Mouse (Mus musculus) forebrain, embryonic 11.5 days (tissue): ENCODE results near the gene Ncaph. TPM values are rescaled to one million over a fixed set of nuclear protein-coding genes. Genes with fewer than 3 reads are reported as not detected.
"Not testable (repeated sequence)": the region's sequence is repeated elsewhere in the genome, so short reads cannot be mapped to it uniquely, and the experiment has no call there.

Experiments
- ATAC-seq: fragments of 200-750 bp; cut with Nextera tagmentation; replicated peaks from 2 replicates; pipeline ENCODE4 v1.8.0; 2017; ENCODE audit warnings: moderate TSS enrichment; ENCODE audit not compliant: low FRiP score
- DNase-seq: peaks from one replicate; pipeline ENCODE4 v3.0.0-alpha.2; 2017; ENCODE audit warnings: low spot score
- H3K27ac ChIP-seq: fragments of 300-500 bp; sonication (generic); 2 replicates; pipeline ENCODE4 v1.5.1; 2014; ENCODE audit warnings: low read depth, low read length
- H3K27me3 ChIP-seq: fragments of 300-500 bp; sonication (generic); 2 replicates; pipeline ENCODE4 v1.6.1; 2014; ENCODE audit warnings: mild to moderate bottlenecking, low read length, mixed read lengths; ENCODE audit not compliant: control insufficient read depth, insufficient read depth
- H3K36me3 ChIP-seq: fragments of 300-500 bp; sonication (generic); 2 replicates; pipeline ENCODE4 v1.6.1; 2014; ENCODE audit warnings: mild to moderate bottlenecking, low read length, moderate library complexity, mixed read lengths; ENCODE audit not compliant: control insufficient read depth, insufficient read depth
- H3K4me1 ChIP-seq: fragments of 300-500 bp; sonication (generic); replicated peaks from 2 replicates; pipeline ENCODE4 v1.6.1; 2014; ENCODE audit warnings: low read length, mixed read lengths; ENCODE audit not compliant: control insufficient read depth, insufficient read depth
- H3K4me2 ChIP-seq: fragments of 300-500 bp; sonication (generic); 2 replicates; pipeline ENCODE4 v1.6.1; 2014; ENCODE audit warnings: low read depth, mild to moderate bottlenecking, low read length, moderate library complexity, mixed read lengths; ENCODE audit not compliant: severe bottlenecking
- H3K4me3 ChIP-seq: fragments of 300-500 bp; sonication (generic); 2 replicates; pipeline ENCODE4 v1.5.1; 2014; ENCODE audit warnings: low read depth, low read length
- H3K9ac ChIP-seq: fragments of 300-500 bp; sonication (generic); 2 replicates; pipeline ENCODE4 v1.6.1; 2014; ENCODE audit warnings: low read length
- H3K9me3 ChIP-seq: fragments of 300-500 bp; sonication (generic); 2 replicates; pipeline ENCODE4 v1.6.1; 2016; ENCODE audit warnings: low read length, mixed read lengths; ENCODE audit not compliant: control insufficient read depth
- WGBS: fragments of 180-500 bp; shearing (Covaris S2); extraction: QIAGEN DNeasy Blood & Tissue Kit; methylation state at CpG from one replicate; pipeline ENCODE4 v1.1.7; 2014; 5-methylcytosine and 5-hydroxymethylcytosine counted together
- polyA plus RNA-seq: library from polyadenylated mRNA; unstranded; fragments of >200 nt; fragmentation: Nextera tagmentation; extraction: Ambion mirVana; gene quantifications from 2 replicates; pipeline ENCODE4 v1.2.1, GENCODE M21; 2014

The Ncaph gene
- polyA plus RNA-seq, 1 experiment from 2014 or later, result 132 TPM

GRCm38 (mm10) chr2:127128926-127129325, 4.8 kb downstream of the Ncaph start:
- H3K36me3 ChIP-seq, result peaks cover 9% of the 10 kb centered on the region; the same call in 1 of the 2 replicates
- ATAC-seq, result no peak
- H3K9me3 ChIP-seq, result no peaks in the 10 kb centered on the region
- no peaks in the 10 kb centered on the region for H3K27me3 ChIP-seq
- H3K4me2 ChIP-seq, result no peak overlapping the region
- peaks cover 5% of the 10 kb centered on the region; the same call in 1 of the 2 replicates for H3K4me1 ChIP-seq
- H3K4me3 ChIP-seq, result no peak overlapping the region
- no peak overlapping the region for H3K9ac ChIP-seq
- 92% methylated on average over 5 of the region's 5 CpGs for WGBS
- no peak for DNase-seq
- H3K27ac ChIP-seq, result no peak overlapping the region

GRCm38 (mm10) chr2:127121591-127122235, 12.0 kb downstream of the Ncaph start:
- no peak overlapping the region for H3K4me3 ChIP-seq
- DNase-seq (no peak), ATAC-seq (no peak)
- H3K9me3 ChIP-seq, result no peaks in the 10 kb centered on the region
- WGBS, result 93% methylated on average over 8 of the region's 8 CpGs
- peaks cover 19% of the 10 kb centered on the region for H3K36me3 ChIP-seq
- H3K27ac ChIP-seq, result no peak overlapping the region
- no peak overlapping the region for H3K4me2 ChIP-seq
- no peaks in the 10 kb centered on the region for H3K4me1 ChIP-seq
- H3K9ac ChIP-seq, result no peak overlapping the region
- no peaks in the 10 kb centered on the region for H3K27me3 ChIP-seq

DNA sequence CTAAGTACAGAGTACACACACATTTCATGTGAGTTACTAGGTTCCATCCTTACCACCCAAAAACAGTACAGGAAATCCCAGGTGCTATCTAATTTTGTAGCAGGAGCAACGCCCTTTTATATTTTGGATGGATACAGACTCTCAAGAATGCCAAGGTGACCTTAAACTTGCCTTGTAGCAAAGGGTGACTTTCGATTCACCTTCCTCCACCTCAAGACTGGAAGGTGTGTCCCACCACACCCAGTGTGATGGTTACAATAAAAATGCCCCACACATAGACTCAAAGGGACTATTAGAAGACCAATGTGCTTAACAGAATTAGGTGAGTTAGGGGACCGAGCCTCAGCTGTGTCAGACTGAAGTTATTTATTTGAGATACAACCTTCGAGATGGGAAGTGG, 24.8 kb downstream of the Ncaph start:
- H3K4me1 ChIP-seq, result no peaks in the 10 kb centered on the region
- no peak overlapping the region for H3K9ac ChIP-seq
- DNase-seq (no peak), ATAC-seq (no peak)
- 95% methylated on average over 4 of the region's 4 CpGs for WGBS
- H3K27ac ChIP-seq, result no peak overlapping the region
- H3K4me3 ChIP-seq, result no peak overlapping the region
- no peaks in the 10 kb centered on the region for H3K9me3 ChIP-seq
- no peak overlapping the region for H3K4me2 ChIP-seq
- no peaks in the 10 kb centered on the region for H3K27me3 ChIP-seq
- H3K36me3 ChIP-seq, result peaks cover 43% of the 10 kb centered on the region

GRCm38 (mm10) chr2:127092000-127092399, 41.8 kb downstream of the Ncaph start:
- Histone ChIP-seq H3K4me3 (no peak overlapping the region), H3K4me2 (no peak overlapping the region), H3K9ac (no peak overlapping the region), H3K9me3 (no peaks in the 10 kb centered on the region), H3K4me1 (no peaks in the 10 kb centered on the region), H3K27me3 (no peaks in the 10 kb centered on the region), H3K36me3 (no peaks in the 10 kb centered on the region), H3K27ac (no peak overlapping the region)
- no peak for ATAC-seq
- WGBS, result 76% methylated on average over 8 of the region's 8 CpGs
- no peak for DNase-seq

GRCm38 (mm10) chr2:127090151-127090550, 43.6 kb downstream of the Ncaph start:
- not testable (repeated sequence) for H3K9me3 ChIP-seq, H3K36me3 ChIP-seq, H3K4me2 ChIP-seq, ATAC-seq, DNase-seq, H3K9ac ChIP-seq, H3K27me3 ChIP-seq, H3K4me3 ChIP-seq, H3K4me1 ChIP-seq, H3K27ac ChIP-seq

- no peak overlapping the region for H3K4me3 ChIP-seq
- H3K27me3 ChIP-seq, result no peaks in the 10 kb centered on the region
- no peaks in the 10 kb centered on the region for H3K4me1 ChIP-seq
- WGBS, result 87% methylated on average over 5 of the region's 5 CpGs
- H3K27ac ChIP-seq, result no peak overlapping the region
- no peak for DNase-seq
- H3K36me3 ChIP-seq, result no peaks in the 10 kb centered on the region
- no peaks in the 10 kb centered on the region for H3K9me3 ChIP-seq
- no peak for ATAC-seq
- H3K9ac ChIP-seq, result no peak overlapping the region
- no peak overlapping the region for H3K4me2 ChIP-seq
Measured at GRCm38 (mm10) chr2:127086235-127086634, 47.5 kb downstream of the Ncaph start.

DNA sequence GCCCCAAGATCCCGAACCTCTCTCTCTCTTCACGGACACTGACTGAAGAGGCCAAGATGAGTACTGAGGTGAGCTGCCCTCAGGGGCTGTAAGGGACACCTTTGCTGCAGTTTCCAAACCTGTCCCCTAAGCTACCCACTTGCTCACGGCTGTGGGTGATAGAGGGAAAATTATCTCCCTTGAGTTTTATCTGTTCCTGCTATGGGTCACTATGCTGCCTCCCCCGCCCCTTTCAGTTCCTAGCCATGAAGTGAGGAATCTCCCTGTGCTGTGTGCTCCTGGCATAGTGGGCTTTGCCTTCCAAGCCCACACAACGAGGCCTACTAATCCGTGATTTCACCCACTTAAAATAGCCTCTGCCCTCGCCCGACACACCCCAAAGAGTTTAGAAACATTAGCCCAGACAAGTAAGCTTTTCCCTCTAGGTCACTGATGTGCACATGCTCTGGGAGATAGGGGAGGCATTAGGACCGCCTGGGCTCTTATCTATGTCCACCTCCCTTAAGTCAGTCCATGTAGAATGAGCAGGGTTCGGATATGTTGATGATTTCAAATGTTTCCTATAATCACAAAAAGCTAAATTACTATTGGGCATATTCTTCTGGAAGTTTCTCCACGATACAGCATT, 53.0 kb downstream of the Ncaph start:
- Histone ChIP-seq H3K4me3 (no peak overlapping the region), H3K27me3 (no peaks in the 10 kb centered on the region), H3K36me3 (no peaks in the 10 kb centered on the region), H3K4me2 (no peak overlapping the region), H3K9me3 (no peaks in the 10 kb centered on the region), H3K27ac (no peak overlapping the region), H3K4me1 (no peaks in the 10 kb centered on the region), H3K9ac (no peak overlapping the region)
- WGBS, result 90% methylated on average over 11 of the region's 11 CpGs
- ATAC-seq (no peak), DNase-seq (no peak)

- Histone ChIP-seq H3K27ac (no peak overlapping the region), H3K36me3 (no peaks in the 10 kb centered on the region), H3K27me3 (no peaks in the 10 kb centered on the region), H3K4me1 (no peaks in the 10 kb centered on the region), H3K9ac (no peak overlapping the region), H3K4me3 (no peak overlapping the region), H3K4me2 (no peak overlapping the region), H3K9me3 (no peaks in the 10 kb centered on the region)
- DNase-seq (no peak), ATAC-seq (no peak)
- 91% methylated on average over 11 of the region's 11 CpGs for WGBS
Measured at GRCm38 (mm10) chr2:127079881-127080590, 53.7 kb downstream of the Ncaph start.
